Mouse (Mus musculus) ES-E14 (cell line): ENCODE results near the gene Cpa4. TPM values are rescaled to one million over a fixed set of nuclear protein-coding genes. Genes with fewer than 3 reads are reported as not detected.

Experiments
- DNase-seq: peaks from one replicate; pipeline ENCODE4 v3.0.0-alpha.2; 2013; ENCODE audit warnings: low read depth, low spot score
- H3K27ac ChIP-seq: 2 replicates; pipeline ENCODE4 v1.5.1; 2012; ENCODE audit warnings: low read depth, mild to moderate bottlenecking, low read length, moderate library complexity, mixed read lengths; ENCODE audit not compliant: poor library complexity, insufficient read depth, severe bottlenecking
- H3K36me3 ChIP-seq: 2 replicates; pipeline ENCODE4 v1.6.1; 2012; ENCODE audit warnings: mild to moderate bottlenecking, low read length, moderate library complexity, mixed read lengths; ENCODE audit not compliant: control insufficient read depth, poor library complexity, insufficient read depth, severe bottlenecking
- H3K4me1 ChIP-seq, 2 experiments: fragments of 150-350 bp in 1 of 2; sonication (generic) in 1 of 2; 2 replicates each; pipeline ENCODE4 v1.6.1; 2012; ENCODE audit warnings: low read length in 2 of 2, mild to moderate bottlenecking in 1 of 2, mixed read lengths in 1 of 2; ENCODE audit not compliant: control insufficient read depth in 2 of 2, insufficient read depth in 2 of 2, poor library complexity in 1 of 2
- H3K4me3 ChIP-seq, 2 experiments: fragments of 150-350 bp in 1 of 2; sonication (generic) in 1 of 2; 2 replicates each; pipeline ENCODE4 v1.5.1; 2012; ENCODE audit warnings: low read length in 2 of 2, low read depth in 1 of 2, mild to moderate bottlenecking in 1 of 2, mixed read lengths in 1 of 2; ENCODE audit not compliant: insufficient read depth in 1 of 2, poor library complexity in 1 of 2, severe bottlenecking in 1 of 2
- H3K9ac ChIP-seq: 2 replicates; pipeline ENCODE4 v1.6.1; 2012; ENCODE audit warnings: low read depth, mild to moderate bottlenecking, low read length, mixed read lengths; ENCODE audit not compliant: poor library complexity, insufficient read depth, severe bottlenecking
- H3K9me3 ChIP-seq: fragments of 150-350 bp; sonication (generic); 2 replicates; pipeline ENCODE4 v1.6.1; 2012; ENCODE audit warnings: low read depth, mild to moderate bottlenecking, low read length; ENCODE audit not compliant: control insufficient read depth, insufficient read depth
- CHD2 ChIP-seq: IDR thresholded peaks from 2 replicates; pipeline ENCODE4 v1.6.1; 2014; ENCODE audit warnings: mild to moderate bottlenecking, low read depth, low read length, inconsistent platforms
- HCFC1 ChIP-seq: IDR thresholded peaks from 2 replicates; pipeline ENCODE4 v1.6.1; 2012; ENCODE audit warnings: low read length, inconsistent platforms, borderline replicate concordance; ENCODE audit not compliant: insufficient read depth
- MAFK ChIP-seq: IDR thresholded peaks from 2 replicates; pipeline ENCODE4 v1.6.1; 2014; ENCODE audit warnings: mild to moderate bottlenecking, low read depth, low read length, inconsistent platforms; ENCODE audit not compliant: insufficient read depth
- ZC3H11A ChIP-seq: IDR thresholded peaks from 2 replicates; pipeline ENCODE4 v1.6.1; 2012; ENCODE audit warnings: low read depth, mild to moderate bottlenecking, inconsistent platforms, low read length, borderline replicate concordance
- ZNF384 ChIP-seq: IDR thresholded peaks from 2 replicates; pipeline ENCODE4 v1.6.1; 2012; ENCODE audit warnings: low read depth, low read length, inconsistent platforms
- in situ Hi-C, 2 experiments: fragments of 600-800 bp; cut with MboI; formaldehyde crosslinking; loops; one replicate each; pipeline ENCODE4 v1.15.1; 2025; ENCODE audit warnings: low sequenced_read_pairs in 2 of 2, inconsistent platforms in 1 of 2; ENCODE audit not compliant: unreplicated experiment in 2 of 2
- total RNA-seq: library from RNA; depleted of rRNA; stranded (reverse); fragments of 300-350 nt; gene quantifications from 2 replicates; pipeline ENCODE4 v1.2.3, GENCODE M21; 2012

The Cpa4 gene
- total RNA-seq, 1 experiment, result not detected

- Histone ChIP-seq H3K4me3 (no peak overlapping the region), H3K9ac (no peak overlapping the region), H3K36me3 (no peaks in the 10 kb centered on the region), H3K27ac (no peak overlapping the region), H3K9me3 (no peaks in the 10 kb centered on the region), H3K4me1 (peaks cover 4 to 6% of the 10 kb centered on the region in 2 experiments; a peak in 2 of 4 replicates)
- TF ChIP-seq CHD2, result no peak
- no peak for TF ChIP-seq ZNF384
- TF ChIP-seq ZC3H11A, result no peak
- no peak for TF ChIP-seq HCFC1
- DNase-seq, result no peak
- in situ Hi-C loops, result no loop called here
Measured at GRCm38 (mm10) chr6:30553381-30554010, 14.7 kb upstream of the Cpa4 start.

GRCm38 (mm10) chr6:30554092-30554491, 14.1 kb upstream of the Cpa4 start:
- Histone ChIP-seq H3K36me3 (no peaks in the 10 kb centered on the region), H3K4me1 (peaks cover 4% of the 10 kb centered on the region in 2 experiments; a peak in 2 of 4 replicates), H3K9me3 (no peaks in the 10 kb centered on the region), H3K27ac (no peak overlapping the region), H3K9ac (no peak overlapping the region), H3K4me3 (no peak overlapping the region)
- DNase-seq, result no peak
- no peak for TF ChIP-seq ZNF384
- TF ChIP-seq CHD2, result no peak
- in situ Hi-C loops, result no loop called here

GRCm38 (mm10) chr6:30554621-30555170, 13.5 kb upstream of the Cpa4 start:
- Histone ChIP-seq H3K4me3 (no peak overlapping the region), H3K4me1 (peaks cover 4% of the 10 kb centered on the region in 2 experiments; a peak in 2 of 4 replicates), H3K36me3 (no peaks in the 10 kb centered on the region), H3K9me3 (no peaks in the 10 kb centered on the region), H3K9ac (no peak overlapping the region), H3K27ac (no peak overlapping the region)
- in situ Hi-C loops, result no loop called here
- TF ChIP-seq MAFK, result no peak
- TF ChIP-seq ZC3H11A, result no peak
- no peak for TF ChIP-seq HCFC1
- no peak for TF ChIP-seq ZNF384
- TF ChIP-seq CHD2, result no peak
- no peak for DNase-seq

- TF ChIP-seq ZNF384, result no peak
- no peak for TF ChIP-seq CHD2
- TF ChIP-seq ZC3H11A, result no peak
- no peak for TF ChIP-seq MAFK
- TF ChIP-seq HCFC1, result no peak
- in situ Hi-C loops, result no loop called here
- Histone ChIP-seq H3K36me3 (no peaks in the 10 kb centered on the region), H3K27ac (no peak overlapping the region), H3K9ac (no peak overlapping the region), H3K4me1 (peaks cover 2 to 4% of the 10 kb centered on the region in 2 experiments; a peak in 2 of 4 replicates), H3K4me3 (no peak overlapping the region), H3K9me3 (no peaks in the 10 kb centered on the region)
- DNase-seq, result no peak
Measured at GRCm38 (mm10) chr6:30556080-30556479, 12.1 kb upstream of the Cpa4 start.

GRCm38 (mm10) chr6:30559726-30560125, 8.4 kb upstream of the Cpa4 start:
- no peak for TF ChIP-seq CHD2
- TF ChIP-seq ZC3H11A, result no peak
- TF ChIP-seq HCFC1, result no peak
- TF ChIP-seq ZNF384, result no peak
- no peak for TF ChIP-seq MAFK
- no peak for DNase-seq
- H3K27ac ChIP-seq, result no peak overlapping the region
- no peak overlapping the region for H3K9ac ChIP-seq
- H3K4me3 ChIP-seq, result no peak overlapping the region
- H3K36me3 ChIP-seq, result no peaks in the 10 kb centered on the region
- H3K9me3 ChIP-seq, result no peaks in the 10 kb centered on the region
- peaks cover 0 to 2% of the 10 kb centered on the region in 2 experiments; a peak in 2 of 4 replicates for H3K4me1 ChIP-seq
- in situ Hi-C loops, result no loop called here
